In the genomic region with DNA sequence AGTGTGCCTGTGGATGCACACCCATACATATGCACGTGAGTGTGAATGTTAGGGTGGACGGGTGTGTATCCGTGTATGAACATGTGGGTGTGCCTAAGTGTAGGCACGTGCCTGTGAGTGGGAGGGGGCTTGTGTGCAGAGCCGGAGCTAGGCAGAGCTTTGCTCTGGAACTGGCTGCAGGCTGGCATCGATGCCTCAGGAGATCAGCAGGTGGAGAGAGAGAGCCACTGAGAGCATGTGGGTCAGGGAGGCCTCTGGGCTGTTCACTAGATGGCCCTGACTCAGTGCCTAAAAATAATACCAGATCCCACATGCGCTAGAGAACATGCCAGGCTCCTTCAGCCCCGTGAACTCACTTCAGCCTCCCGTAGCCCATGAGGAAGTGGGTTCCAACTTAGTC, we compare ENCODE assay signal across 8 mouse cellular contexts. TPM values are rescaled to one million over a fixed set of nuclear protein-coding genes. Genes with fewer than 3 reads are reported as not detected.
DNase-seq lines count a peak whose midpoint lies in the region; ATAC-seq and TF ChIP-seq lines count a peak whose summit lies in the region.

No protein-coding gene starts in this region.

- peak; percentile 45 to 71 for DNase-seq in adrenal gland, adult (ENCODE audit: inconsistent age in 2 of 2, low spot score in 1 of 2)
- DNase-seq in adrenal gland, postnatal 14 days, result no peak
- peak; percentile 43 for DNase-seq in lung, embryonic 14.5 days
- DNase-seq in lung, postnatal 10 days, result no peak
- DNase-seq in limb, embryonic 10.5 days (ENCODE audit: low spot score), result no peak
- DNase-seq in adrenal gland, postnatal 25 days, result no peak

- 50% methylated on average over 9 of the region's 9 CpGs for WGBS in lung, embryonic 14.5 days
- 41% methylated on average over 9 of the region's 9 CpGs for WGBS in heart, embryonic 11.5 days (ENCODE audit: insufficient replicate concordance)
- WGBS in limb, embryonic 10.5 days, result 83% methylated on average over 9 of the region's 9 CpGs

- no peaks in the 10 kb centered on the region for H3K9me3 ChIP-seq in lung, embryonic 14.5 days (ENCODE audit: low read depth, low read length)
- no peaks in the 10 kb centered on the region for H3K9me3 ChIP-seq in heart, embryonic 11.5 days (replicated peaks; ENCODE audit: control insufficient read depth, low read length)
- H3K9me3 ChIP-seq in limb, embryonic 10.5 days (replicated peaks), result no peaks in the 10 kb centered on the region

- peak; percentile 58 for TF ChIP-seq CTCF in lung, embryonic 14.5 days (IDR thresholded peaks at IDR 0.05; ENCODE audit: low read depth)

- H3K4me3 ChIP-seq in lung, embryonic 14.5 days (ENCODE audit: low read depth, low read length), result no peak overlapping the region
- H3K4me3 ChIP-seq in heart, embryonic 11.5 days (ENCODE audit: low read depth, low read length), result no peak overlapping the region
- no peak overlapping the region for H3K4me3 ChIP-seq in limb, embryonic 10.5 days

- H3K27me3 ChIP-seq in lung, embryonic 14.5 days (ENCODE audit: insufficient read depth, low read length), result no peaks in the 10 kb centered on the region
- no peaks in the 10 kb centered on the region for H3K27me3 ChIP-seq in heart, embryonic 11.5 days (ENCODE audit: control insufficient read depth, insufficient read depth, low read length)
- no peaks in the 10 kb centered on the region for H3K27me3 ChIP-seq in limb, embryonic 10.5 days (ENCODE audit: low read depth, poor library complexity, severe bottlenecking)

- no peaks in the 10 kb centered on the region for H3K36me3 ChIP-seq in lung, embryonic 14.5 days (ENCODE audit: insufficient read depth)
- H3K36me3 ChIP-seq in heart, embryonic 11.5 days (ENCODE audit: control insufficient read depth, insufficient read depth, low read length), result no peaks in the 10 kb centered on the region
- H3K36me3 ChIP-seq in limb, embryonic 10.5 days, result no peaks in the 10 kb centered on the region

- no peak overlapping the region for H3K4me2 ChIP-seq in lung, embryonic 14.5 days
- no peak overlapping the region; the same call in 1 of the 2 replicates for H3K4me2 ChIP-seq in heart, embryonic 11.5 days

- peak; percentile 38 for ATAC-seq in lung, embryonic 14.5 days (ENCODE audit: insufficient read depth)
- ATAC-seq in heart, embryonic 11.5 days (replicated peaks; ENCODE audit: insufficient number of reproducible peaks, low FRiP score, low TSS enrichment), result peak; percentile 20
- no peak for ATAC-seq in erythroblast, adult 5-6 weeks (replicated peaks; ENCODE audit: low FRiP score, poor library complexity, severe bottlenecking)

- H3K4me1 ChIP-seq in lung, embryonic 14.5 days (ENCODE audit: insufficient read depth), result peaks cover 17% of the 10 kb centered on the region
- peaks cover 96% of the 10 kb centered on the region for H3K4me1 ChIP-seq in heart, embryonic 11.5 days (ENCODE audit: control insufficient read depth, insufficient read depth, low read length)
- H3K4me1 ChIP-seq in limb, embryonic 10.5 days, result peaks cover 78% of the 10 kb centered on the region

- no peak overlapping the region for H3K27ac ChIP-seq in lung, embryonic 14.5 days (ENCODE audit: low read depth)
- peak overlapping the region; percentile 83 for H3K27ac ChIP-seq in heart, embryonic 11.5 days (ENCODE audit: low read depth, low read length)
- H3K27ac ChIP-seq in limb, embryonic 10.5 days, result peak overlapping the region; percentile 47

- no peak overlapping the region for H3K9ac ChIP-seq in lung, embryonic 14.5 days
- H3K9ac ChIP-seq in heart, embryonic 11.5 days (ENCODE audit: low read depth, low read length), result peak overlapping the region; percentile 17; the same call in 1 of the 2 replicates

RNA-seq across cellular contexts. Expression of gene Dab2ip, which starts 51.3 kb away (rescaled TPM):
- 69.6 and 73.3 TPM in 2 replicates for total RNA-seq in adrenal gland, postnatal 14 days (2021)
- polyA plus RNA-seq in lung, embryonic 14.5 days (2014; fragmentation: Nextera tagmentation; extraction: Ambion mirVana), result 51.7 and 61.4 TPM in 2 replicates
- polyA plus RNA-seq in heart, embryonic 11.5 days (2014; fragmentation: Nextera tagmentation; extraction: Ambion mirVana), result 49.0 and 49.1 TPM in 2 replicates
- polyA plus RNA-seq in limb, embryonic 10.5 days (2016; fragmentation: Nextera tagmentation; extraction: Ambion mirVana), result 44.0 and 49.7 TPM in 2 replicates
- total RNA-seq in adrenal gland, postnatal 25 days (2021), result 96.1 and 137 TPM in 2 replicates
- 0.19 and 2.3 TPM in 2 replicates for total RNA-seq in erythroblast, adult 5-6 weeks (2015; ENCODE audit: low replicate concordance)
- total RNA-seq in erythroblast, adult 5-6 weeks (2017; ENCODE audit: low replicate concordance), result 1.4 and 2.2 TPM in 2 replicates

Comparison
In these comparisons a context has a peak if more than half of its experiments do, and no peak if none do; other contexts are left out.
1. DNase-seq: peak in adrenal gland, adult (2 of 2) and lung, embryonic 14.5 days (single experiment); none in adrenal gland, postnatal 14 days (single experiment), lung, postnatal 10 days (single experiment), limb, embryonic 10.5 days (single experiment) and adrenal gland, postnatal 25 days (single experiment).
2. RNA of gene Dab2ip, which starts 51.3 kb away (total RNA-seq): 96.1 to 137 TPM in adrenal gland, postnatal 25 days and 69.6 to 73.3 TPM in adrenal gland, postnatal 14 days; 0.19 to 2.3 TPM in erythroblast, adult 5-6 weeks; every median in the first group is over 10 times any median in the second.